In genomic region chr14:21812590-21813162, GRCm38 (mm10) we compare ENCODE assay signal across 8 mouse cellular contexts. TPM values are rescaled to one million over a fixed set of nuclear protein-coding genes. Genes with fewer than 3 reads are reported as not detected.
A peak's percentile ranks its signal among the peaks of the same experiment; 100 is the strongest.
DNase-seq lines count a peak whose midpoint lies in the region; ATAC-seq and TF ChIP-seq lines count a peak whose summit lies in the region.

No protein-coding gene starts in this region.

- TF ChIP-seq CTCF in stomach, postnatal 0 days (IDR thresholded peaks at IDR 0.05; ENCODE audit: low read depth): peak; percentile 76

- H3K27me3 ChIP-seq in megakaryocyte, embryonic 14.5 days (replicated peaks): no peaks in the 10 kb centered on the region
- H3K27me3 ChIP-seq in stomach, postnatal 0 days (ENCODE audit: control insufficient read depth, insufficient read depth, low read length): no peaks in the 10 kb centered on the region

- intact Hi-C loops in heart, postnatal 10 days (cut with DNase I): loop anchor here (1.0 to 5.0 kb wide), 2 partner anchors 36 to 60 kb away; partner anchors contain the start of genes Comtd1, Dusp13 and Samd8

- H3K9me3 ChIP-seq in megakaryocyte, embryonic 14.5 days: no peaks in the 10 kb centered on the region
- no peaks in the 10 kb centered on the region for H3K9me3 ChIP-seq in stomach, postnatal 0 days (ENCODE audit: control insufficient read depth, low read length)

- WGBS in stomach, postnatal 0 days: 27% methylated on average over 14 of the region's 14 CpGs

- TF ChIP-seq EP300 in stomach, postnatal 0 days (optimal IDR thresholded peaks at IDR 0.05): no peak

- peak; percentile 57 for DNase-seq in ovary, adult 18-20 months (ENCODE audit: low spot score)
- DNase-seq in ovary, postnatal 14 days (ENCODE audit: low spot score): no peak
- peak; percentile 81 for DNase-seq in adrenal gland, postnatal 10 days
- DNase-seq in embryo, embryonic 9.5 days (ENCODE audit: extremely low spot score): peak; percentile 63
- peak; percentile 74 to 82 for DNase-seq in heart, postnatal 10 days
- DNase-seq in layer of hippocampus, postnatal 10 days (ENCODE audit: low spot score in 2 of 2): peak; percentile 51
- DNase-seq in stomach, postnatal 0 days (ENCODE audit: low spot score): peak; percentile 81

- H3K27ac ChIP-seq in stomach, postnatal 0 days (replicated peaks): no peak overlapping the region

- peaks cover 52% of the 10 kb centered on the region for H3K4me1 ChIP-seq in megakaryocyte, embryonic 14.5 days
- no peaks in the 10 kb centered on the region for H3K4me1 ChIP-seq in stomach, postnatal 0 days (replicated peaks; ENCODE audit: control insufficient read depth, insufficient read depth)

- ATAC-seq in stomach, postnatal 0 days (ENCODE audit: low FRiP score, low TSS enrichment): 0 out of 2 replicates have a peak, but pooled peaks have one; percentile 19

- no peaks in the 10 kb centered on the region for H3K36me3 ChIP-seq in megakaryocyte, embryonic 14.5 days (replicated peaks; ENCODE audit: low read length)
- no peaks in the 10 kb centered on the region for H3K36me3 ChIP-seq in stomach, postnatal 0 days (ENCODE audit: control insufficient read depth, insufficient read depth, low read length)

- H3K4me2 ChIP-seq in stomach, postnatal 0 days (replicated peaks; ENCODE audit: low read depth): no peak overlapping the region

- peak overlapping the region; percentile 59 for H3K4me3 ChIP-seq in megakaryocyte, embryonic 14.5 days (replicated peaks)
- H3K4me3 ChIP-seq in stomach, postnatal 0 days (ENCODE audit: low read depth, low read length): no peak overlapping the region

- H3K9ac ChIP-seq in stomach, postnatal 0 days (ENCODE audit: low read length): no peak overlapping the region

RNA-seq across cellular contexts. Expression of gene Vdac2, which starts 12.4 kb away (rescaled TPM):
- 100 to 1,000 TPM; 276 to 322 TPM for total RNA-seq in adrenal gland, postnatal 10 days (2021)
- 100 to 1,000 TPM; 544 to 567 TPM for total RNA-seq in heart, postnatal 10 days (2021)
- total RNA-seq in layer of hippocampus, postnatal 10 days (2021): 100 to 1,000 TPM; 201 to 224 TPM
- 103 and 334 TPM in 2 replicates for polyA plus RNA-seq in megakaryocyte, embryonic 14.5 days (2012; ENCODE audit: insufficient read depth, low replicate concordance)
- 276 and 279 TPM in 2 replicates for polyA plus RNA-seq in stomach, postnatal 0 days (2015; fragmentation: Nextera tagmentation; extraction: Ambion mirVana)

RNA-seq across cellular contexts. Expression of gene Comtd1, which starts 36.1 kb away (rescaled TPM):
- 10 to 100 TPM; 39.1 to 45.7 TPM for total RNA-seq in adrenal gland, postnatal 10 days (2021)
- 10 to 100 TPM in 1 of 2 experiments, 1 to 10 TPM in 1; 8.8 to 10.3 TPM for total RNA-seq in heart, postnatal 10 days (2021)
- 10 to 100 TPM; 42.1 to 44.5 TPM for total RNA-seq in layer of hippocampus, postnatal 10 days (2021)
- polyA plus RNA-seq in megakaryocyte, embryonic 14.5 days (2012; ENCODE audit: insufficient read depth, low replicate concordance): 37.7 and 44.1 TPM in 2 replicates
- 39.2 and 45.8 TPM in 2 replicates for polyA plus RNA-seq in stomach, postnatal 0 days (2015; fragmentation: Nextera tagmentation; extraction: Ambion mirVana)
